ENCODE assay signal across 16 mouse cellular contexts in genomic region chr16:35500342-35500741, GRCm38 (mm10). TPM values are rescaled to one million over a fixed set of nuclear protein-coding genes. Genes with fewer than 3 reads are reported as not detected.
"Had no signal": no experiment of that assay in that cellular context is flagged by ENCODE, and none has a peak within 500 bp of the region (broad histone marks: within the 10 kb centered on the region; RNA-seq: fewer than 3 reads in every experiment).

No protein-coding gene starts in this region.

- DNase-seq: kidney, adult 2 months; kidney, postnatal 36 days; layer of hippocampus, adult 9-11 months; layer of hippocampus, postnatal 36 days; lung, postnatal 14 days; right cerebral cortex, adult 18-20 months; right cerebral cortex, postnatal 25 days; thymus, postnatal 36 days had no signal

- H3K36me3 ChIP-seq: intestine, embryonic 15.5 days; kidney, embryonic 15.5 days; limb, embryonic 15.5 days; liver, embryonic 15.5 days; lung, embryonic 15.5 days; midbrain, embryonic 12.5 days had no signal

- H3K4me1 ChIP-seq: intestine, embryonic 15.5 days; kidney, embryonic 15.5 days; limb, embryonic 15.5 days; liver, embryonic 15.5 days; lung, embryonic 15.5 days; midbrain, embryonic 12.5 days had no signal

- H3K27me3 ChIP-seq: intestine, embryonic 15.5 days; kidney, embryonic 15.5 days; limb, embryonic 15.5 days; liver, embryonic 15.5 days; lung, embryonic 15.5 days; midbrain, embryonic 12.5 days had no signal

- H3K27ac ChIP-seq: intestine, embryonic 15.5 days; kidney, embryonic 15.5 days; limb, embryonic 15.5 days; liver, embryonic 15.5 days; lung, embryonic 15.5 days; macrophage; midbrain, embryonic 12.5 days had no signal

- H3K4me2 ChIP-seq: intestine, embryonic 15.5 days; kidney, embryonic 15.5 days; limb, embryonic 15.5 days; liver, embryonic 15.5 days; lung, embryonic 15.5 days; midbrain, embryonic 12.5 days had no signal

- H3K9me3 ChIP-seq: intestine, embryonic 15.5 days; kidney, embryonic 15.5 days; limb, embryonic 15.5 days; liver, embryonic 15.5 days; lung, embryonic 15.5 days; midbrain, embryonic 12.5 days had no signal

- ATAC-seq: intestine, embryonic 15.5 days had no signal

- H3K4me3 ChIP-seq: intestine, embryonic 15.5 days; kidney, embryonic 15.5 days; limb, embryonic 15.5 days; liver, embryonic 15.5 days; lung, embryonic 15.5 days; megakaryocyte, embryonic 14.5 days; midbrain, embryonic 12.5 days had no signal

- H3K9ac ChIP-seq: intestine, embryonic 15.5 days; kidney, embryonic 15.5 days; limb, embryonic 15.5 days; liver, embryonic 15.5 days; lung, embryonic 15.5 days; midbrain, embryonic 12.5 days had no signal

RNA-seq across cellular contexts. Expression of gene Sema5b, which starts 40.6 kb away (rescaled TPM):
- polyA plus RNA-seq: macrophage had no signal
